ENCODE assay signal across 1 mouse cellular context in the genomic region with DNA sequence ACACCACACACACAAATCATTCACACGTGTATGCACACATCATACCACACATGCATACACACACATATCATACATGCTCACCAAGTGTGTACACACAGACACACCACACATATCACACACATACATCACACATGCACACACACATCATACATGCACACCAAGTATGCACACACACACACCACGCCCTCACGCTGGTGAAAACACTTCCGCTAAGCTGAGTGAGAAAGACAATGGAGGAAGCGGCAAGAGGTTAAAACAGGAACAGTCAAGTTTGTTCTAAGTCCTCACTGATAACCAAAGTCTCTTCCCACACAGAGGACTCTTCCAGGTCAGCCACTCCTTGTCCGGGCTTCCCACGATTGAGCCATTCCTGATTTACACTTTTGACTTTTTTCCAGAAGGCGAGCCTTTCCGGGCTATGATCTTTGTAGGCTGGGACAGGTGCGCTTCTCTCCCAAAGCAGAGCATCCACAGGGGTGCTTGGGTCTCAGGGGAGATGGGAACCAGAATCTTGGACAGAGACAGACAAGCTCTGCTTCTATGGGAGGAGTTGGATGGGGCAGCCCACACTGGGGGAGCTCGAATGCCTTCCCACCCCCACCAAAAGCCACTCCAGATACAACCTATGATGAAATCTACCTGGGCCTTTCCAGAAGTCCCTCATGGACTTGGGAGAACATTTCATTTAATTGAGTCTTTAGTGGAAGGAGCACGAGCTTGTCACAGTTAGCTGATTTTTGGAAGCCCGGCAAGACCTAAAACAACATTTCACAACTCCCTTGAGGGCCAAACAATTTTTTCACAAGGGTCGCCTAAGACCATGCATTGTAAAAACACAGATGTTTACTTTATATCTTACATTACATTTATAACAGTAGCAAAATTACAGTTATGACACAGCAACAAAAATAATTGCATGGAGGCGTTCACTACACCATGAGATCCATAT.
TF ChIP-seq lines count a peak whose summit lies in the region.

No protein-coding gene starts in this region.

TF ChIP-seq in myocyte, 11 proteins besides CTCF, POLR2A, EP300 and RAD21 (continued from another document):
- TF ChIP-seq SRF (IDR thresholded peaks at IDR 0.05; ENCODE audit: control insufficient read depth, insufficient read length, low read depth) (no peak), E2F4 (IDR thresholded peaks at IDR 0.05; ENCODE audit: insufficient read depth) (no peak), MAX (IDR thresholded peaks at IDR 0.05; ENCODE audit: low read depth) (no peak), TCF3 (IDR thresholded peaks at IDR 0.05; ENCODE audit: insufficient read length, low read depth) (no peak), MYOG (IDR thresholded peaks at IDR 0.05; ENCODE audit: control insufficient read depth in 1 of 3, insufficient read depth in 1 of 3, insufficient read length in 2 of 3, low read depth in 2 of 3) (no peak), POLR2AphosphoS2 (IDR thresholded peaks at IDR 0.05; ENCODE audit: insufficient read length, low read depth) (no peak), CEBPB (IDR thresholded peaks at IDR 0.05; ENCODE audit: insufficient read depth, poor library complexity, severe bottlenecking) (no peak)
